Mouse (Mus musculus): ENCODE data around the gene Arhgef40. TPM values are rescaled to one million over a fixed set of nuclear protein-coding genes. Genes with fewer than 3 reads are reported as not detected.

Gene Arhgef40
- total and polyA plus RNA-seq, 3 experiments: 6.4 to 150 (median 37.5) TPM

- Histone ChIP-seq H3K27me3 (ENCODE audit: control insufficient read depth in 1 of 2, insufficient read depth in 2 of 2, low read length in 2 of 2) (no peaks in the 10 kb centered on the region; a peak in 1 of 4 replicates), H3K4me1 (ENCODE audit: control insufficient read depth in 1 of 2, insufficient read depth in 2 of 2, low read length in 2 of 2) (no peaks in the 10 kb centered on the region), H3K4me3 (ENCODE audit: control insufficient read depth in 1 of 2, insufficient read depth in 1 of 2, low read depth in 2 of 2, low read length in 2 of 2) (no peak overlapping the region), H3K36me3 (ENCODE audit: control insufficient read depth in 1 of 2, insufficient read depth in 2 of 2, low read length in 2 of 2) (no peaks in the 10 kb centered on the region), H3K9ac (ENCODE audit: control insufficient read depth, low read depth, low read length, poor library complexity, severe bottlenecking) (no peak overlapping the region), H3K79me2 (ENCODE audit: control insufficient read depth, insufficient read depth, low read length, poor library complexity) (no peaks in the 10 kb centered on the region), H3K27ac (ENCODE audit: control insufficient read depth, low read depth, low read length) (no peak overlapping the region), H3K9me3 (replicated peaks; ENCODE audit: insufficient read depth, low read length) (no peaks in the 10 kb centered on the region)
- DNase-seq (ENCODE audit: low read depth, low spot score): no peak
- TF ChIP-seq GABPA (IDR thresholded peaks at IDR 0.05; ENCODE audit: low read depth, low read length) (no peak), USF1 (IDR thresholded peaks at IDR 0.05; ENCODE audit: low read depth, low read length) (no peak), CTCF (IDR thresholded peaks at IDR 0.05 in 2 of 3, conservative IDR thresholded peaks at IDR 0.05 in 1 of 3; ENCODE audit: control insufficient read depth in 1 of 3, insufficient read depth in 1 of 3, low read depth in 2 of 3, low read length in 3 of 3, poor library complexity in 1 of 3, severe bottlenecking in 1 of 3) (no peak), ETS1 (IDR thresholded peaks at IDR 0.05; ENCODE audit: low read depth, low read length) (no peak), KAT2A (conservative IDR thresholded peaks at IDR 0.05; ENCODE audit: low read depth, low read length) (no peak), NRF1 (IDR thresholded peaks at IDR 0.05; ENCODE audit: insufficient read depth, low read depth, low read length, poor library complexity, severe bottlenecking) (no peak), EP300 (IDR thresholded peaks at IDR 0.05; ENCODE audit: low read depth in 1 of 2, low read length in 2 of 2) (no peak), MEF2A (IDR thresholded peaks at IDR 0.05; ENCODE audit: extremely low read depth, insufficient replicate concordance, low read depth, low read length, poor library complexity, severe bottlenecking) (no peak), UBTF (IDR thresholded peaks at IDR 0.05; ENCODE audit: borderline replicate concordance, insufficient read depth, low read depth, low read length) (no peak)
These were observed 41.2 kb upstream of the Arhgef40 start for GRCm38 (mm10) chr14:51943336-51943735.

- DNase-seq (ENCODE audit: low read depth, low spot score): peak; percentile 1
- Histone ChIP-seq H3K27ac (ENCODE audit: control insufficient read depth, low read depth, low read length) (no peak overlapping the region), H3K4me3 (ENCODE audit: control insufficient read depth in 1 of 2, insufficient read depth in 1 of 2, low read depth in 2 of 2, low read length in 2 of 2) (no peak overlapping the region), H3K27me3 (ENCODE audit: control insufficient read depth in 1 of 2, insufficient read depth in 2 of 2, low read length in 2 of 2) (peaks cover 0 to 3% of the 10 kb centered on the region in 2 experiments; a peak in 2 of 4 replicates), H3K9ac (ENCODE audit: control insufficient read depth, low read depth, low read length, poor library complexity, severe bottlenecking) (no peak overlapping the region), H3K79me2 (ENCODE audit: control insufficient read depth, insufficient read depth, low read length, poor library complexity) (no peaks in the 10 kb centered on the region), H3K9me3 (replicated peaks; ENCODE audit: insufficient read depth, low read length) (no peaks in the 10 kb centered on the region), H3K36me3 (ENCODE audit: control insufficient read depth in 1 of 2, insufficient read depth in 2 of 2, low read length in 2 of 2) (no peaks in the 10 kb centered on the region), H3K4me1 (ENCODE audit: control insufficient read depth in 1 of 2, insufficient read depth in 2 of 2, low read length in 2 of 2) (no peaks in the 10 kb centered on the region)
- TF ChIP-seq KAT2A (conservative IDR thresholded peaks at IDR 0.05; ENCODE audit: low read depth, low read length): no peak
- no peak for TF ChIP-seq POLR2AphosphoS5 (IDR thresholded peaks at IDR 0.05; ENCODE audit: borderline replicate concordance, low read depth, low read length)
- no peak for TF ChIP-seq CTCF (IDR thresholded peaks at IDR 0.05 in 2 of 3, conservative IDR thresholded peaks at IDR 0.05 in 1 of 3; ENCODE audit: control insufficient read depth in 1 of 3, insufficient read depth in 1 of 3, low read depth in 2 of 3, low read length in 3 of 3, poor library complexity in 1 of 3, severe bottlenecking in 1 of 3)
- no peak for TF ChIP-seq HCFC1 (IDR thresholded peaks at IDR 0.05; ENCODE audit: low read depth, low read length)
- no peak for TF ChIP-seq MAZ (IDR thresholded peaks at IDR 0.05; ENCODE audit: low read depth, low read length)
- TF ChIP-seq USF2 (IDR thresholded peaks at IDR 0.05; ENCODE audit: borderline replicate concordance in 1 of 2, insufficient read depth in 1 of 2, low read depth in 1 of 2, low read length in 2 of 2): no peak
- TF ChIP-seq CHD1 (IDR thresholded peaks at IDR 0.05; ENCODE audit: low read depth, low read length): no peak
- no peak for TF ChIP-seq JUND (IDR thresholded peaks at IDR 0.05; ENCODE audit: low read depth, low read length)
- TF ChIP-seq USF1 (IDR thresholded peaks at IDR 0.05; ENCODE audit: low read depth, low read length): no peak
- no peak for TF ChIP-seq MAX (IDR thresholded peaks at IDR 0.05; ENCODE audit: low read length)
- no peak for TF ChIP-seq SMC3 (IDR thresholded peaks at IDR 0.05; ENCODE audit: low read depth, low read length)
- no peak for TF ChIP-seq EP300 (IDR thresholded peaks at IDR 0.05; ENCODE audit: low read depth in 1 of 2, low read length in 2 of 2)
- TF ChIP-seq MAFK (IDR thresholded peaks at IDR 0.05; ENCODE audit: borderline replicate concordance, low read depth, low read length): no peak
- TF ChIP-seq MYB (IDR thresholded peaks at IDR 0.05; ENCODE audit: low read depth, low read length): no peak
- TF ChIP-seq NRF1 (IDR thresholded peaks at IDR 0.05; ENCODE audit: insufficient read depth, low read depth, low read length, poor library complexity, severe bottlenecking): no peak
These were observed 24.2 kb upstream of the Arhgef40 start for GRCm38 (mm10) chr14:51960316-51960715.

Data from MEL (cell line).